Mouse (Mus musculus): ENCODE measurements around the gene Dlx1. TPM values are rescaled to one million over a fixed set of nuclear protein-coding genes. Genes with fewer than 3 reads are reported as not detected.

Dlx1 gene
- total and polyA plus RNA-seq, 3 experiments = 0.11 to 0.27 (median 0.21) TPM

GRCm38 (mm10) chr2:71499276-71500230 lies 28.4 kb upstream of the Dlx1 start:
- Histone ChIP-seq H3K4me1 (ENCODE audit: control insufficient read depth in 1 of 2, insufficient read depth in 2 of 2) (peaks cover 0 to 3% of the 10 kb centered on the region in 2 experiments; a peak in 2 of 4 replicates), H3K79me2 (replicated peaks; ENCODE audit: control insufficient read depth, extremely low read depth, insufficient read depth, poor library complexity, severe bottlenecking) (no peaks in the 10 kb centered on the region), H3K4me2 (ENCODE audit: insufficient read depth, low read depth, poor library complexity, severe bottlenecking) (no peak overlapping the region), H3K36me3 (replicated peaks in 1 of 2; ENCODE audit: control insufficient read depth in 1 of 2, insufficient read depth in 1 of 2, low read length in 1 of 2) (peaks cover 0 to 4% of the 10 kb centered on the region in 2 experiments), H3K9me3 (replicated peaks; ENCODE audit: low read length) (no peaks in the 10 kb centered on the region), H3K4me3 (replicated peaks in 1 of 3; ENCODE audit: low read depth in 2 of 3, low read length in 2 of 3, poor library complexity in 1 of 3) (no peak overlapping the region), H3K27ac (ENCODE audit: insufficient read depth, low read depth) (no peak overlapping the region), H3K9ac (ENCODE audit: insufficient read depth, low read depth) (no peak overlapping the region), H3K27me3 (replicated peaks) (no peaks in the 10 kb centered on the region)
- no peak for DNase-seq (ENCODE audit: extremely low read depth)
- TF ChIP-seq HCFC1 (IDR thresholded peaks at IDR 0.05; ENCODE audit: low read depth, low read length) = no peak
- dilution Hi-C loops (cut with MboI; ENCODE audit: extremely low pct_ligation_motif_present, extremely low pct_unique_long_range_greater_than_20kb, low sequenced_read_pairs) (no loop called here), in situ Hi-C loops (cut with MboI; ENCODE audit: low pct_ligation_motif_present, low pct_unique_long_range_greater_than_20kb, low sequenced_read_pairs) (no loop called here)

- in situ Hi-C loops (cut with MboI; ENCODE audit: low pct_ligation_motif_present, low pct_unique_long_range_greater_than_20kb, low sequenced_read_pairs) = no loop called here
- Histone ChIP-seq H3K4me2 (ENCODE audit: insufficient read depth, low read depth, poor library complexity, severe bottlenecking) (no peak overlapping the region), H3K9ac (ENCODE audit: insufficient read depth, low read depth) (no peak overlapping the region), H3K4me3 (replicated peaks in 1 of 3; ENCODE audit: low read depth in 2 of 3, low read length in 2 of 3, poor library complexity in 1 of 3) (no peak overlapping the region), H3K27me3 (replicated peaks) (no peaks in the 10 kb centered on the region), H3K9me3 (replicated peaks; ENCODE audit: low read length) (no peaks in the 10 kb centered on the region), H3K36me3 (replicated peaks in 1 of 2; ENCODE audit: control insufficient read depth in 1 of 2, insufficient read depth in 1 of 2, low read length in 1 of 2) (peaks cover 5 to 17% of the 10 kb centered on the region in 2 experiments), H3K4me1 (ENCODE audit: control insufficient read depth in 1 of 2, insufficient read depth in 2 of 2) (peaks cover 0 to 3% of the 10 kb centered on the region in 2 experiments; a peak in 1 of 4 replicates), H3K27ac (ENCODE audit: insufficient read depth, low read depth) (no peak overlapping the region), H3K79me2 (replicated peaks; ENCODE audit: control insufficient read depth, extremely low read depth, insufficient read depth, poor library complexity, severe bottlenecking) (no peaks in the 10 kb centered on the region)
- dilution Hi-C loops (cut with MboI; ENCODE audit: extremely low pct_ligation_motif_present, extremely low pct_unique_long_range_greater_than_20kb, low sequenced_read_pairs) = no loop called here
- no peak for DNase-seq (ENCODE audit: extremely low read depth)
- TF ChIP-seq EP300 (IDR thresholded peaks at IDR 0.05; ENCODE audit: low read length) = no peak
- TF ChIP-seq RAD21 (IDR thresholded peaks at IDR 0.05; ENCODE audit: low read depth, low read length) = no peak
- no peak for TF ChIP-seq GABPA (IDR thresholded peaks at IDR 0.05; ENCODE audit: insufficient replicate concordance, low read depth, low read length)
- TF ChIP-seq MAFK (IDR thresholded peaks at IDR 0.05; ENCODE audit: insufficient replicate concordance, low read length) = no peak
- TF ChIP-seq POLR2AphosphoS2 (IDR thresholded peaks at IDR 0.05; ENCODE audit: low read depth, low read length) = no peak
- no peak for TF ChIP-seq KAT2A (IDR thresholded peaks at IDR 0.05; ENCODE audit: insufficient replicate concordance, low read length)
- TF ChIP-seq TBP (conservative IDR thresholded peaks at IDR 0.05; ENCODE audit: low read depth, low read length) = no peak
- TF ChIP-seq HCFC1 (IDR thresholded peaks at IDR 0.05; ENCODE audit: low read depth, low read length) = no peak
- TF ChIP-seq PAX5 (IDR thresholded peaks at IDR 0.05; ENCODE audit: low read length) = no peak
- TF ChIP-seq MXI1 (IDR thresholded peaks at IDR 0.05; ENCODE audit: low read depth, low read length) = no peak
- TF ChIP-seq ZC3H11A (IDR thresholded peaks at IDR 0.05; ENCODE audit: low read depth, low read length) = no peak
- no peak for TF ChIP-seq MYC (IDR thresholded peaks at IDR 0.05; ENCODE audit: low read depth, low read length)
- TF ChIP-seq ZMIZ1 (IDR thresholded peaks at IDR 0.05; ENCODE audit: low read depth, low read length) = no peak
- no peak for TF ChIP-seq CTCF (conservative IDR thresholded peaks at IDR 0.05 in 1 of 2, IDR thresholded peaks at IDR 0.05 in 1 of 2; ENCODE audit: low read depth in 2 of 2, low read length in 2 of 2)
- no peak for TF ChIP-seq ETS1 (conservative IDR thresholded peaks at IDR 0.05; ENCODE audit: low read depth, low read length)
- TF ChIP-seq CHD1 (IDR thresholded peaks at IDR 0.05; ENCODE audit: low read depth, low read length) = no peak
These were observed 23.1 kb upstream of the Dlx1 start for GRCm38 (mm10) chr2:71504852-71505251.
